Mouse (Mus musculus): ENCODE results near the gene Fam131b. TPM values are rescaled to one million over a fixed set of nuclear protein-coding genes. Genes with fewer than 3 reads are reported as not detected.

Fam131b gene
- 100 to 1,000 TPM; 115 to 123 TPM for total RNA-seq (2021)
- long read RNA-seq, experiment 1, full-length matches to known transcripts = 40 of 53 reads
- long read RNA-seq, experiment 1, partial matches to known transcripts = 2 of 53 reads
- long read RNA-seq, experiment 1, other reads (novel, unspliced or antisense) = 11 of 53 reads
- long read RNA-seq, experiment 2, full-length matches to known transcripts = 30 of 39 reads
- long read RNA-seq, experiment 2, partial matches to known transcripts = 1 of 39 reads
- long read RNA-seq, experiment 2, other reads (novel, unspliced or antisense) = 8 of 39 reads

DNA sequence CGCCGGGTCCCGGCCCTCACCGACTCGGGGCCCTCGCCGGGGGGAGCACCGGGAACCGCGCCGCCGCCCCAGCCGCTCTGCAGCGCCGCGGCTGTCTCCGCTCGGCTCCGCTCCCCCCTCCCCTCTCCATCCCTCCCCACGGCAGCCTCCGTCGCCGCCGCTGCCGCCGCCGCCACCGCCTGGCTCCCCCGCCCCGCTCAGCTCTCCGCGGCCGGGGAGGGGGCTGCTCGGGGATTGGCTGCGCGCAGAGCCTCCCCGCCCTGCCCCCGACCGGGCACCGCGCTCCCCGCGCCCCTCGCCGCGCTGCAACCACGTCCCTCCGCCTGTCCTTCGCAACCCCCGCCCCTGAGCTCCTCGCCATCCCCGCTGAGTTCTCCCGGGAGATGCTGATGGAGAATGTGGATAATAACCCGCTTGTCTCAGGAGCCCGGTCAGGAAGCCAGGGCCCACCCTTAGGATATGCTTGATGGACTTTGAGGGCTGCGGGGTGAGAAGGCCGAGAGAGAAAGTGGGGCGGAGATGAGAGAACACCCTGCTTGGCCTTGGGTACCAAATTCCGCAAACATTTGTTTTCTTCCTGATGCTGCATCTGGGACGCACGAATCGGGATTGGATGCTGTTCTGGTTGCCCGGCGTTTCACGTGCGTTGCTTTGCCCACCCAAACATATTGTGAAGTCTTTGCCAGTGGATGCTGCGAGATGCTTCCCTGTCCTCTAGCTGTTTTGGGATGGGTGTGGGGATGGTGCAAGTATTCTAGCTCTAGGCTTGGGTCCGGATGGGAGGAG lies at the start of gene Fam131b:
Gene Fam131b (minus strand): TSS at position 162 of the 786 bp plus-strand sequence.
- peak; percentile 68 to 80 for DNase-seq (ENCODE audit: low spot score in 2 of 2)

DNA sequence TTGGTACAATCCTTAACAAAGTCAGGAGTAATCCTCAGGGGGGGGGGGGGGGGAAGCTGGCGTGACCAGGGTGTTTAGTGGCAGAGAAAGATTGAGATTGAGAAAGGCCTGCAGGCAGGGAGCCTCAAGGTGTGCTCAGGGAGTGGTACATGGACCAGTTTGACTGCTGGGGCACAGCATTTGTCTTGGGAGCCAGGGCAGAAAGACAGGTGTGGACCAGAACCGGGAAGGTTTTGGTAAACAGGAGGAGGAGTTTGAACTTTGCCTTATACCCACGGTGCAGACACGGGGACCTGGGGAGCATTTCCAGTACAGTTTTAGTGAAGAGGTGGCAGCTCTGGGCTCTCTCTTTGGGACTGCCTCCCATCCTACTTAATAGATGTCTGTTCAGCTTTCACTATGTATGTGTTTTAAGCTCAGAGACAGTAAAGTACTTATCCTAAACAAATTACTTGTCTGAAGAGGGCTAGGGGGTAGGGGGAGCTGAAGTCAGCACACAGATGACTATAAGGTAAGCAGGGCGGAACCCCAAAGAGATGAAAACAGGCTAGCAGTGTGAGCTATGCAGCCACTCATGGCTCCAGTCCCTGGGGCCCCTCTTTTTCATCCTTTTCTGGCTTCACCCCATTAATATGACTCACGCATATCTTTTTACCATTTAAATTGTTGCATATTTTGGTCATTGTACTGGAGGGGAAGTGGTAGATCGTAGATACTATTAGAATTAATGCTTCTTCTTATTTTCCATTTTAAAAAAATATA lies 49.4 kb upstream of the Fam131b start:
- DNase-seq (ENCODE audit: low spot score in 2 of 2) = no peak

DNA sequence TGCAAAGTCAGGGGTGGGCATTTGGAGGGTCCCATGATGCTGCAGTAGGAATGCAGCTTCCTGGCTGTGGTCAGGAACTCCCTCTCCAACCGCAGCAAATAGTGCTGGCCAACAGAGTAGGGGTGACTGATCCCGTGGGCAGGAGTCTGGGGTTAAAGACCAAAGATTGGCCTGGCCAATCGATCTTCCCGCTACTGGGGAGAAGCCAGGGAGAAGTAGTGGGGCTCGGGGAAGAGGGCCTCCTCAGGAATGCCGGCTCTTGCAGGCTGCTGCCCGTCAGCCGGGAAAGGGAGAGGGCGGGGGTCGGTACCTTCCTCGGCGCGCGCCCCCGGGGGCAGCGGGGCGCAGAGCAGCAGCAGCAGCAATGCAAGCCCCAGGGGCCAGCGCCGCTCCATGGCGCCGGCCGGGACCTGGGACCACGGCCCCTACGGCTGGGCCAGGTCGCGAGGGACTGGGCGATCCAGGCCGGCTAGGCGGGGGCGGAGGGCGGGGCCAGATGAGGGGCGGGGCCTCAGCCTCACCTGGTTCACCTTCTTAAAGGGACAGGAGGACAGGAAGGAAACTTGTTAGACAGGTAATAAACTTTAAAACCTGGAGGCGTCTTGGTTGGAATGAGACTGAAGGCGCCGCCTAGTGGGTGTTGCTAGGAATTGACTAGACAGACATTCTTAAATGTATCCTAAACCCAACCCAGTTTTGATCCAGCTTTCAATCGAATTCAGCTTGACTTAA lies 48.5 kb upstream of the Fam131b start, which contains the start of gene Epha1:
Gene Epha1 (minus strand): TSS at position 453 of the 732 bp plus-strand sequence.
- peak in 1 of 2 experiments; percentile 68 for DNase-seq (ENCODE audit: low spot score in 2 of 2)

DNA sequence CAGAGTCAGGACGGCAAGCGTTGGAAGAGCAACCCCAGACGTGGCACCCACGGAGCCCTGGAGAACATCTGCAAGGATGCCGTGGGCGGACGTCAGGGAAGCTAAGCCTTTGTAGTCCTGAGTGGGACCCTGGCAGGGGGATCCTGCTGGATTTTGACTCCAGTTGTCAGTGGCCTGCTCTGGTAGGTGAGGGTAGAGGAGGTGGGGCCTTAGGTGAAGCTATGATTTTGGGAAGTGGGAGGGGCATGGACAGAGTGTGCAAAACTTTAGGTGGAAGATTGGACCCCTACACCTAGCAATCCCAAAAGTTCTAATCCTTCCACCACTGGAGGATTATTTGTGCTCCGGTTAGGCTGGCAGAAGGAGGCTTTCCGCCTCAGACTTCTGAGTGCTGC lies 48.0 kb upstream of the Fam131b start:
- DNase-seq (ENCODE audit: low spot score in 2 of 2) = no peak

DNA sequence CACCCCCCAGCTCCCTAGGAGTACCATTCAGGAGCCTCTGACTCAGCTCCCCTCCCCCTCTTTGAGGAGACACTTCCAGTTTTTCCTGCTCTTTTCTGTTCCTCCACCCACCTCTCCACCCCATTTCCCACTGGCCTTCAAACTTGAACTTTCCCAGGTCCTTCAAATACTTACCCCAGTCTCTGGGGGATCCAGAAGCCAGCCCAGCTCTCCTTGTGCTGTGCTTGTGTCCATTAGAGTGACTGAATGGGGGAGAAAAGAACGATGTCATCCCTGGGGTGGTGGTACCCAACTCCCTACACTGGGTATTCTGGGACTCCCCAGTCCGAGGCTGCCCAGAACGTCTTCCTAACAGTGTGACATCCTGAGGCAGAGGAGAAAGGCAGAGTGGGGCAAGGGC lies 47.6 kb upstream of the Fam131b start:
- no peak for DNase-seq (ENCODE audit: low spot score in 2 of 2)

DNA sequence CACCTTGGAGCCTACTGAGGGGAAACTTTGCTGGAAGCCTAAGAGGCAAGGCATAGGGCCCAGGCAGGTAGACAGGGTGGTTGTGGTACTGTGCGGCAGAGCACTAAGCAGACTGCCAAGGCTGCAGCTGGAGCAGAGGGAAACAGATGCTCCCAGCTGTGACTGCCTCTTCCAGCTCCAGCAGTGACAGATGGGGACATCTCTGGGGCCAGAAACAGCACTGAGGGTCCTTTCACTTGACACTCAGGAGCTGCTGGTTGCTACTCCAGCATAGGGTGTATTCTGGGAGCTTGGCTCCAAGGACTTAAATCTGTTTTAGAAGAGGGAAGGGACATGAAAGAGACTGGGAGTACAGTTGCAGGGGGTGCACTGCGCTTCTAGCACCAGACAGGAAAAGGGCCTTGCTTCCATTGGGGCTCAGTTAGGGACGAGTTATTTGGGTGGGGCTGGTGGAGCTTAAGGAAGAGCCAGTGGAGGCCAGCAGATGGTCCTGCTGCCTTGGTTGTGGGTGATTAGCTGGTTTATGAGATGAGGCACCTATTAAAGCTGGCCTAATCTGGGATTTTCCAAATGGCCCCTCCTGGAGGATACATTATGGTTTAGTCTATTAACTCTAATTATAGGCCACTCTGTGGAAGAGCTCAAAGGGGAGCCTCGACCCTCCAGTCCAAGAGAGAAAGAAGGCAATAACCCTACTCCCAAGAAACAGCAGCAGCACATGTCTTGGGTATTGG lies 46.4 kb upstream of the Fam131b start:
- no peak for DNase-seq (ENCODE audit: low spot score in 2 of 2)

DNA sequence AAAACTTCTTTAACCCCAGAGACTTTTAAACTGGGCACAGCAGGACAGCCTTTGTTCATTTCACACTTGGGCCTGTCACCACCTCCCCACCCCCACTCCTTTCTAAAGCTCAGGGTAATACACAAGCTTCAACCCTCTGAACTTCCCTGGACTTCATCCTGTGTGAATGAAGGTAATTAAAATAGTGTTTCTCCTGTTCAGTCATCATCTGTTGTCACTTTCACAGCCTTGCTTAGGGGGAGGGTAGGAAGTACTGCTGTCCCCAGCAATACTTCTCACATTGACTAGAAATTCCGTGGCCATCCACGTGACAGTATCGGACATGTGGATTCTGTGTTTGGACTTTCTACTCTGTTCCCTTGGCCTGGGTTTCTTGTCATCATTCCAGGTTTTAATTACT lies 45.4 kb upstream of the Fam131b start:
- no peak for DNase-seq (ENCODE audit: low spot score in 2 of 2)

DNA sequence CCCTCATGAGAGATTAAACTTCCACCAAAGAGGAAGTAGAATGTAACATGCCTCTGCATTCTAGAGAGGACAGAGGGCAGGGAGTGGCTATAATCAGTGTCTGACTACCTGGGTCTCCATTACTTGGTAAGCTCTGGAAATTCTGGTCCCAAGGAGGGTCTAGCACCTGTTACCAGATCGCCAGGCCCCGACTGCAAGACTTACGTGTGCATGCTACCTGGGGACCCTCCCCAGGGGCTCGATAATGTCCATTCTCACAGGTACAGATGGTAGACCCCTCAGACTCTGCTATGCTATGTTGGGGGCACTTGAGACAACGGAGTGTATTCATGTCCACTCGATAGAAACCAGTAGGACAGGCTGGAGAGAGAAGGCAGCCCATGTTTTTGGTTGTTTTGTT lies 40.8 kb upstream of the Fam131b start:
- no peak for DNase-seq (ENCODE audit: low spot score in 2 of 2)

DNA sequence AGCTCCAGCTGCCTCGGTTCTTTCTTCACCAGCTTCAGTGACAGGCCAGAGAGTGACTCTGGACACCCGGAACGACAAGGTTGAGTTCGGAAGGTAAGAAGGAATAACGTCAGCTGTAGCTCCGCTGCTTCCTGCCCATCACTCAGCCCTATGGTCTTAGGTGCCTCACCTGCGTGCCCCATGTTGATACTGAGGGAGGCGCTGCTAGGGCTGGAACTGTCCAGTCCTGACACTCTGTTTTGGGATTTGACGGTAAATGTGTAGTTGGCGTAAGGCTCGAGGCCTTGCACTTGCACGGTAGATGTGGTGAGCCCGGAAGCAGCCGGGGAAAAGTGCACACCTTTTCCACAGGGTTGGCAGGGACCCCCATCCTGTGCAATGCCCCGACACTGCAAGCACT lies 40.2 kb upstream of the Fam131b start:
- DNase-seq (ENCODE audit: low spot score in 2 of 2) = no peak

DNA sequence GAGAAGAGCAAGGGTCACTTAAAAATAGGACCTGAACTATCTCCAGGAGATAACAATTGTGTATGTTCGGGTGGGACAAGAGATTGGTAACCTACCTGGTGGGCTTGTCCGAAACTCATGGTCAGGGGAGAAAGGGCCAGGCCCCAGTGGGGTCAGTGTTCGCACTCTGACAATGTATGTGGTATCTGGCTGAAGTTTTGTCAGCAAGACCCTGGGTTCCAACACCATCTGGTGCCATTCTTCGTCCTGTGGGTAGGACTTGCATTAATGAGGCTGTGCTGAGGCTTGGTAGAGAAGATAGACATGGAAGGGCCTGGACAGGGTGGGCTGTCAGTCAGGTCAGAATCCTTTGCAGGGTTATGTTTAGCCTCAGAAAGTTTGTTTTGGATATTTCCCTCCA lies 39.6 kb upstream of the Fam131b start:
- no peak for DNase-seq (ENCODE audit: low spot score in 2 of 2)

DNA sequence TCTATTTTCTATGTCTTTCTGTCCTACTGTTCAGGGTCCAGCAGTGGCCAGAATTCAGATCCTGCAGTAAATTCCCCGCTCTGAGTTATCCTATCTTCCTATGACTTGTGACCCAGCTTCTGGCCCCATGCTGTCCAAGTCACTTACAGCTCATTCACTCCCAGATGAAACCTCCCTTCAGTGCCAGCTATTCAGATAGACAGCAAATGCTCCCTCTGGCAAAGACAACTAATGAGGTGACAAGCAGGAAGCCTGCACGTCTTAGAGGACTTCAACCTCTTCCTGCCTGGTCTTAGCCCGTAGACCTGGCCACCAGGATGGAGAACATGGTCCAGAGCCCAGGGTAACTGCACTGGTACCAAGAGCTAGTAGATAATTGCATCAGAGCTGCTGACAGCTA lies 38.5 kb upstream of the Fam131b start:
- no peak for DNase-seq (ENCODE audit: low spot score in 2 of 2)

DNA sequence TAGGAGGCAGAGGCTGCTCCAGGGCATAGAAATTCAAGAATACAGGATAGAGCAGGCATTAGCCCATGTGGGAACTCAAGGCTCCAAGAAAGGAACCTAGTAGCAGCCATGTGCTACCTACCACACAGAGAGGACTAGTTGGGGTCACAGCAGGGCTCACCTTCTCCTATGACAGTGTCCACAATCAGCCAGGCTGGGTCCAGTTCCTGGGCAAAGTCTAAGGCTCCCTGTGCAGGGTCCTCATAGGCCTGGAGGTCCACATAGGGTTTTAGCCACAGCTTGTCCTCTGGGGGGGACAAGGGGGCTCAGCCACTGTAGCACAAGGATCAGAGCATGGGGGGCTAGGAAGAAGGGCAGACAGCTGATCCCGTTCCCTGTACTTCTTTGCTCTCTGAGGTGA lies 38.1 kb upstream of the Fam131b start:
- no peak for DNase-seq (ENCODE audit: low spot score in 2 of 2)

DNA sequence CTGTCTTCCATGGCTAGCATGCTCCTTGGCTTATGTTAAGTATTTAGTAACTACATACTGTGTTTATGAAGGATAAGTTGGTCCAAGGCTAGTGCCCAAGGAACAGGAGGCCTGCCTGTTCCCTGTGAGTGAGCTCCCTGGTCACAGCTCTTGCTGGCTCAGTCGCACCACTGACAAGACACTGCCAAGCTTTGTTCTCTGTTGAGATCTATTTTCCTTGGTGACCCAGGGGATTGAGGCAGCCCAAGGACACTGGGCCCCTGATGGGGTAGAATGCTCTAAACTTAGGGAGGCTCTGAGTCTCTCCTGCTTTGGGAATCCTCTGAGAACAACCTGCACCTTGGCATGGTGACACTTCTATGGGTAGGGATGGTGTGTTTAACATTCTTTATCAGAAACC lies 37.6 kb upstream of the Fam131b start:
- DNase-seq (ENCODE audit: low spot score in 2 of 2) = no peak

DNA sequence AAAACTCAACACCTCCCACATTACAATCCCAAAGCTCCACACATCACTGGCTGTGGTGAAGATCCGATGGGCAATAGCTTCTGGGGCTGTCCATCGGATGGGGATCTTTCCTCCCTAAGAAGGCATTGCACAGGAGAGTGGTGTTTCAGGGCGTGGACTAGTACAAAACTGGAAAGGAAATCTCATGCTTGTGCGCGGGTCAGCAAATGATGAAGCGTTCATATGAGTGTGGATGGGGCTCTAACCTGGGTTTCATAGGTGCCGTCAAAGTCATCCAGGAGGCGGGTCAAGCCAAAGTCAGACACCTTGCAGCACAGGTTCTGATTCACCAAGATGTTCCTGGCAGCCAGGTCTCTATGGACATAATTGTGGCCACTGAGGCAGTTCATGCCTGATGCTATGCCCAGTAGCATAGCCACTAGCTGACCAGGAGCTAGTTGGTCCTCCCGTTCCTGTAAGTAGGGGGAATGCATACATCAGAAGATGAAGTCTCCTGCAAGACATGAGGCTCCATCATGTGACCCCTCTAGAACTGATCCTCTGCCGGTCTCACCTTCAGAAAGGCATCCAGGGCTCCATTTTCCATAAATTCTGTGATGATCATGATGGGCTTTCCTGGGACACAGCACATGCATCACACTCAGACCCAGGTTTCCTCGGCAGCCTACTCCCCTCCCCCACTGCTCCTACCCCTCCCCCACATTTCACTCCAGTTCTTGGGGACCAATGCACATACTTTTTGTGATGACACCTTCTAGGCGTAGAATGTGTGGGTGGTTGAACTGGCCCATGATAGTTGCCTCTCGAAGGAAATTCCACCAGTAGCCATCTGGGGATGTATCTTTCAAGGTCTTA lies 36.8 kb upstream of the Fam131b start:
- DNase-seq (ENCODE audit: low spot score in 2 of 2) = no peak

DNA sequence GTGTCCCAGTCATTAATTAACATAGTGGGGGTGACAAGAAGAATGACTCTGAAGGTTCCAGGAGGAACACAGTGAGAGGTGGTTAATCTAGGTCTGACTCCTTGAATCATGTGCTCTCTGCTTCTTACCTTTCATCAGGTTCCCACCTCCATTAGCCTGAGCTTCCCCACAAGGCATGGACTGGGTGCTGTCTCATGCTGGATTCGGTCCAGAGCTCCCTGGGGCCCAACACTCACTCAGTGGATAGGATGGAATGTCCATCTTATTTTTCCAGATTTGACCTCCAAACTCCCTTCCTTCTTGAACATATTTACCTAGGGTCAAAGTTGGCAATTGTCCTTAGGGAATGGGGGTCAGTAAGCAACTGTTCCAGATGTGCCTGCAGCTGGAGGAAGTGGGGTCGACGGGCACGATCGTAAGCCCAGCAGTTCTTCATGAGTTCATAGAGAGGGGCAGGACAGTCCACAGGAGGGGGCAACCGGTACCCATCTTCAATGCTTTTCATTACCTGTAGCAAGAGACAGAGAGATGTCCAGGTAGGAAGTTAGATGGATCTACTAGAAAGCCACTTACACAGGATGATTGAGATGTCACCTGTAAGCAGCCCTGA lies 35.9 kb upstream of the Fam131b start:
- no peak for DNase-seq (ENCODE audit: low spot score in 2 of 2)

DNA sequence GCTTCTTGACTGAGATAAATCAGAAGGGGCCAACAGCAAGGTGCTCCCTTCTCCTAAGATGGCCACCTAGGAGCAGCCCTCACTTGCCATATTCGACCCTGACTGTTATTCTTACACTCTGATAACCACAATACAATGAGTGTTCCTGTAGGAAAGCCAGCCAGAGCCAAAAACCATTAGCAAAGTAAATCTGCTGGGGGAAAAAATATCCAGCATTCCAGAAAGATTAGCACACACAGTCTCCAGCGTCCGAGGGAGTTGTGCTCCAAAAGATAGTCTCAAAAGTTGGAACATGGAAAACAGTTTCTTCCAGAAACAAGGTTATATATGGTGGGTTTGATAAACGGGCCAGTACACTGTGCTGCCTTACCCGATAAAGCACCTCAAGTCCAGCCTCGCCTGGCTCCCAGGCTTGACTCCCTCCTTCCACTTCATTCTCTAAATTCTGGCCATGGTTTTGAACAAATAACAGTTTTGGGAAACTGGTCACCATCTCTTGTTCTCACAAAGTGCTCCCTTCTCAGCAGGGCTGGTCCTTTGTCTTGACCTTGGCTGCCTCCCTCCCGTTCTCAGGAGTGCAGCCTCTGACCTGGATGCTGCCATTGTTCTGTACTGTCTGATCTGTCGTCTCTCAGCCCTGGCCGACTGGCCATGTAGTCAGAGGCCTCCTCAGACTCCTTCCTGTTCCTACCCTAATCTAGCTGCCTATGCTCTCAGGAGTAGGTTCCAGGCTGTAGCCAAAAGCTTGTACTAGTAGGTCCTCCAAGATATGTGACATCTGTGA lies 35.1 kb upstream of the Fam131b start:
- no peak for DNase-seq (ENCODE audit: low spot score in 2 of 2)

DNA sequence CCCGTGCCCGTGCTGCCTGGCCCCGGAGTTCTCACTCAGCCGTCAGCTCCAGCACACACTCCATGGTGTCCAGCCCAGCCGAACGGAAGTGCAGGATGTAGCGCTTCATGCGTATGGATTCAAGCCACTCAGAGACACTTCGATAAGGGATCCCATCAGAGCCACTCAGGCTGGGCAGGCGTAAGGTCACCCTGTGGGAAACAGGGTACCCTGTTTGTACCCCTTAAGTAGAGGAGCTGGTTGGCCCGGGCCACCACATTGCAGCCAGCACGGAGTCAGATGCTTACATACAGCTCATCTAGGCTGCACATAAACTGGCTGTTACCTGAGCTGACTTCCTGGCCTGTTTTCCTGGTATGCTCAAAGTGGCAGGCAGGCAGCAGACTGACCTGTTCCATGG lies 34.5 kb upstream of the Fam131b start:
- DNase-seq (ENCODE audit: low spot score in 2 of 2) = no peak

DNA sequence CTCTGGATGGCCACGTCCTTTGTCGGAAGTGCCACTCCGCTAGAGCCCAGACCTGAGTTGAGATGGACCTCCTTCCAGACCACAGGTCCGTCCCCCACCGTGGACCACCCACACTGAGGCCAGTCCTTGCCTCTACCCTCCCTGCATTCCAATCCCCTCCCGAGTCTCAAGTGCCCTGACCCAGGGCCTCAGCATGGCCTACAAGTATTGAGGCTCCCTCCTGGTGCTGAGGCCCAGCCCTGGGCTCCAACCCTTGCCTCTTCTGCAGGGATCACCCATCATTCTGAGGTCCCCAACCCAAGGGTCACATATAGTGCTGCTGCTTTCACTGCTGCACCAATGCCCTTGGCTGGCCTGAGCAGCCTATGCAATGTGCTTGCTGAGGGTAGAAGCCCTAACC lies 33.5 kb upstream of the Fam131b start:
- DNase-seq (ENCODE audit: low spot score in 2 of 2) = no peak
